Mouse (Mus musculus): Measurements from ENCODE around the gene Ell. TPM values are rescaled to one million over a fixed set of nuclear protein-coding genes. Genes with fewer than 3 reads are reported as not detected.

The Ell gene
- polyA plus RNA-seq, 1 experiment: 12.4 TPM

DNA sequence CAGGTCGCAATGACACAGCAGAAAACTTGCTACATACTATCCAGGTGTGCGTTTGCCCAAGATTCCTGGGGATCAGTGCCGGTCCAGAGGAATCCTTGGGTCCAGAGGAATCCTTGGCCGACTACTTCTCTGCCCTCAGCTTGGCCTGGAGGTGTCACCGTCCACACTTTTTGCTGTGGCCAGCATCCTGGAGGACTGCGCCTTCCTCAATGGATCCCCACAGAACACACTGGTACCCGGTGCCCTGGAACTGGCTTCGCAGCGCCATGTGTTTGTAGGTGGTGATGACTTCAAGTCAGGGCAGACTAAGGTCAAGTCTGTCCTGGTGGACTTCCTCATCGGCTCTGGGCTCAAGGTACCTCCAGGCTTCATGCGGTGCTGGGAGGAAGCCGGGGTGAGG, 56.6 kb downstream of the Ell start:
- TF ChIP-seq EP300 (IDR thresholded peaks at IDR 0.05; ENCODE audit: insufficient read depth, low read depth, low read length) (no peak), CTCF (IDR thresholded peaks at IDR 0.05; ENCODE audit: low read depth, low read length) (no peak), POLR2A (IDR thresholded peaks at IDR 0.05; ENCODE audit: insufficient read depth, low read length) (no peak)

DNA sequence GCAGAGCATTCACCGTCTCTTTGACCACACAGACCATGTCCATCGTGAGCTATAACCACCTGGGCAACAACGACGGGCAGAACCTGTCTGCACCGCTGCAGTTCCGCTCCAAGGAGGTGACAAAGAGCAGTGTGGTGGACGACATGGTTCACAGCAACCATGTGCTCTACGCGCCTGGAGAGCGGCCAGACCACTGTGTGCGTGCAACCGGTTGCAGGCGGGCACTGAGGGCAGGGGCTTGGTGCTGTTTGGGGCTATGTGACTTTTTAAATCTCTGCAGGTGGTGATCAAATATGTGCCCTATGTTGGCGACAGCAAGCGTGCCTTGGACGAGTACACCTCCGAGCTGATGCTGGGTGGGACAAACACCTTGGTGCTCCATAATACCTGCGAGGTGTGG, 57.0 kb downstream of the Ell start:
- Histone ChIP-seq H3K9me3 (replicated peaks; ENCODE audit: control insufficient read depth, insufficient read depth, low read length, poor library complexity, severe bottlenecking) (no peaks in the 10 kb centered on the region), H3K36me3 (ENCODE audit: control insufficient read depth, insufficient read depth, low read length, poor library complexity, severe bottlenecking) (peaks cover 5% of the 10 kb centered on the region; the same call in 1 of the 2 replicates), H3K4me3 (ENCODE audit: low read depth, low read length) (peak overlapping the region; percentile 80), H3K27ac (ENCODE audit: insufficient read depth, low read length) (no peak overlapping the region), H3K4me1 (ENCODE audit: control insufficient read depth, insufficient read depth, low read length) (peaks cover 7% of the 10 kb centered on the region), H3K27me3 (ENCODE audit: control insufficient read depth, insufficient read depth, low read length, poor library complexity, severe bottlenecking) (no peaks in the 10 kb centered on the region), H3K9ac (ENCODE audit: low read depth, poor library complexity, severe bottlenecking) (no peak overlapping the region)
- TF ChIP-seq EP300 (IDR thresholded peaks at IDR 0.05; ENCODE audit: insufficient read depth, low read depth, low read length) (0 out of 2 replicates have a peak, but pooled peaks have one; percentile 7), POLR2A (IDR thresholded peaks at IDR 0.05; ENCODE audit: insufficient read depth, low read length) (no peak), CTCF (IDR thresholded peaks at IDR 0.05; ENCODE audit: low read depth, low read length) (no peak)

More for the DNA sequence above, 56.6 kb downstream of the Ell start:
- H3K27ac ChIP-seq (ENCODE audit: insufficient read depth, low read length): no peak overlapping the region
- H3K27me3 ChIP-seq (ENCODE audit: control insufficient read depth, insufficient read depth, low read length, poor library complexity, severe bottlenecking): no peaks in the 10 kb centered on the region
- peaks cover 5% of the 10 kb centered on the region; the same call in 1 of the 2 replicates for H3K36me3 ChIP-seq (ENCODE audit: control insufficient read depth, insufficient read depth, low read length, poor library complexity, severe bottlenecking)
- H3K4me3 ChIP-seq (ENCODE audit: low read depth, low read length): peak overlapping the region; percentile 80
- H3K4me1 ChIP-seq (ENCODE audit: control insufficient read depth, insufficient read depth, low read length): peaks cover 6% of the 10 kb centered on the region
- 0 out of 2 replicates have a peak overlapping the region, but pooled peaks have one; percentile 78 for H3K9ac ChIP-seq (ENCODE audit: low read depth, poor library complexity, severe bottlenecking)
- H3K9me3 ChIP-seq (replicated peaks; ENCODE audit: control insufficient read depth, insufficient read depth, low read length, poor library complexity, severe bottlenecking): no peaks in the 10 kb centered on the region

DNA sequence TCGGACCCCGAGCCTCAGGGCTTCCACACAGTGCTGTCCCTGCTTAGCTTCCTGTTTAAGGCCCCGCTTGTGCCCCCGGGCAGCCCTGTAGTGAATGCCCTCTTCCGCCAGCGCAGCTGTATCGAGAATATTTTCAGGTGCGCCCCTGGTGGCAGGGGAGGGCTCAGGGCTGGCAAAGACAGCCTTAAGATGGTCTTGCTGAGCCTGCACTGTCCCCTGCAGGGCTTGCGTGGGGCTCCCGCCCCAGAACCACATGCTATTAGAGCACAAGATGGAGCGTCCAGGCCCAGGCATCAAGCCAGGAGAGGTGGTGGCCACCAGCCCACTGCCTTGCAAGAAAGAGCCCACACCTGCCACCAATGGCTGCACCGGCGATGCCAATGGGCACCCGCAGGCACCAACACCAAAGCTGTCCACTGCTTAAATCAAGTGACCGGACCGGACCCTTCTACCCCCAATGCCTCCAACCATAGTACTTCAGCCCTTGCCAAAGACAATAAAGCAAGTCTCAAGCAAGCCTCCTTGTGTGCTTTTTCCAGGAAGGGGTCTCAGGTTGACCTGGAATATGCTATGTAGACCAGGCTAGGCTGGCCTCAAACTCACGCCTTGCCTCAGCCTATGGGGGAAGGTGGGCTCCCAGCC, 57.6 kb downstream of the Ell start:
- no peak for TF ChIP-seq EP300 (IDR thresholded peaks at IDR 0.05; ENCODE audit: insufficient read depth, low read depth, low read length)
- peak; percentile 42 for TF ChIP-seq CTCF (IDR thresholded peaks at IDR 0.05; ENCODE audit: low read depth, low read length)
- TF ChIP-seq POLR2A (IDR thresholded peaks at IDR 0.05; ENCODE audit: insufficient read depth, low read length): no peak
- no peak overlapping the region for H3K9ac ChIP-seq (ENCODE audit: low read depth, poor library complexity, severe bottlenecking)
- peaks cover 5% of the 10 kb centered on the region; the same call in 1 of the 2 replicates for H3K36me3 ChIP-seq (ENCODE audit: control insufficient read depth, insufficient read depth, low read length, poor library complexity, severe bottlenecking)
- no peak overlapping the region for H3K27ac ChIP-seq (ENCODE audit: insufficient read depth, low read length)
- H3K4me1 ChIP-seq (ENCODE audit: control insufficient read depth, insufficient read depth, low read length): peaks cover 7% of the 10 kb centered on the region
- no peaks in the 10 kb centered on the region for H3K27me3 ChIP-seq (ENCODE audit: control insufficient read depth, insufficient read depth, low read length, poor library complexity, severe bottlenecking)
- no peak overlapping the region for H3K4me3 ChIP-seq (ENCODE audit: low read depth, low read length)
- no peaks in the 10 kb centered on the region for H3K9me3 ChIP-seq (replicated peaks; ENCODE audit: control insufficient read depth, insufficient read depth, low read length, poor library complexity, severe bottlenecking)

- peak overlapping the region; percentile 48 for H3K4me3 ChIP-seq (ENCODE audit: low read depth, low read length)
- H3K27ac ChIP-seq (ENCODE audit: insufficient read depth, low read length): no peak overlapping the region
- no peak for TF ChIP-seq EP300 (IDR thresholded peaks at IDR 0.05; ENCODE audit: insufficient read depth, low read depth, low read length)
- no peak for TF ChIP-seq POLR2A (IDR thresholded peaks at IDR 0.05; ENCODE audit: insufficient read depth, low read length)
- no peak for TF ChIP-seq CTCF (IDR thresholded peaks at IDR 0.05; ENCODE audit: low read depth, low read length)
- H3K27me3 ChIP-seq (ENCODE audit: control insufficient read depth, insufficient read depth, low read length, poor library complexity, severe bottlenecking): no peaks in the 10 kb centered on the region
- peaks cover 9% of the 10 kb centered on the region for H3K4me1 ChIP-seq (ENCODE audit: control insufficient read depth, insufficient read depth, low read length)
- H3K9ac ChIP-seq (ENCODE audit: low read depth, poor library complexity, severe bottlenecking): peak overlapping the region; percentile 78
- peaks cover 5% of the 10 kb centered on the region; the same call in 1 of the 2 replicates for H3K36me3 ChIP-seq (ENCODE audit: control insufficient read depth, insufficient read depth, low read length, poor library complexity, severe bottlenecking)
- no peaks in the 10 kb centered on the region for H3K9me3 ChIP-seq (replicated peaks; ENCODE audit: control insufficient read depth, insufficient read depth, low read length, poor library complexity, severe bottlenecking)
Measured at GRCm38 (mm10) chr8:70597417-70598272, 58.4 kb downstream of the Ell start.

DNA sequence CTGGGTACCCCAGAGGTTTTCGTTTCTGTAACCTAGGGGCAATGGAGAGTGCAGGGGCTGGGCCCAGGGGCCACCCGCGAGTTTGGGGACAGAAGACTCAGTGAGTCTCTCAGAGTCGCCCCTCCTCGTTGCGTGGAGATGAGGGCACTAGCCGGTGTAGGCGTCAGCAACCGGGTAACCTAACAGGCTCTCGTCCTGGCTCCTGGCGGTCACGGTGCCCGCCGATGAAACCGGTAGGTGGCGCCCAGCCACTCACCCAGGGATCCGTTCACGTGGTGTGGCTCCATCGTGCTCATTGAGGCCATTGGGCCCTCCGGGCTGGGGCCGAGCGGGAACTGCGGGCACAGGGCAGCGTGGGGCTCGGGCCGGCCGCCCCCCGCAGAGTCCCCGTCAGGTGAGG, 59.0 kb downstream of the Ell start:
- no peaks in the 10 kb centered on the region for H3K9me3 ChIP-seq (replicated peaks; ENCODE audit: control insufficient read depth, insufficient read depth, low read length, poor library complexity, severe bottlenecking)
- H3K4me3 ChIP-seq (ENCODE audit: low read depth, low read length): peak overlapping the region; percentile 48
- TF ChIP-seq EP300 (IDR thresholded peaks at IDR 0.05; ENCODE audit: insufficient read depth, low read depth, low read length) (0 out of 2 replicates have a peak, but pooled peaks have one; percentile 37), CTCF (IDR thresholded peaks at IDR 0.05; ENCODE audit: low read depth, low read length) (peak; percentile 63), POLR2A (IDR thresholded peaks at IDR 0.05; ENCODE audit: insufficient read depth, low read length) (no peak)
- H3K27me3 ChIP-seq (ENCODE audit: control insufficient read depth, insufficient read depth, low read length, poor library complexity, severe bottlenecking): no peaks in the 10 kb centered on the region
- H3K9ac ChIP-seq (ENCODE audit: low read depth, poor library complexity, severe bottlenecking): peak overlapping the region; percentile 78
- H3K4me1 ChIP-seq (ENCODE audit: control insufficient read depth, insufficient read depth, low read length): peaks cover 7% of the 10 kb centered on the region
- H3K27ac ChIP-seq (ENCODE audit: insufficient read depth, low read length): no peak overlapping the region
- peaks cover 5% of the 10 kb centered on the region; the same call in 1 of the 2 replicates for H3K36me3 ChIP-seq (ENCODE audit: control insufficient read depth, insufficient read depth, low read length, poor library complexity, severe bottlenecking)
